Mouse (Mus musculus) neutrophil, adult 5-6 weeks (primary cell): Measurements from ENCODE around the gene Cmtm7. TPM values are rescaled to one million over a fixed set of nuclear protein-coding genes. Genes with fewer than 3 reads are reported as not detected.
A peak's percentile ranks its signal among the peaks of the same experiment; 100 is the strongest.

Source experiments
- ATAC-seq: fragments of 151-379, 151-347 bp; 2 replicates; pipeline ENCODE4 v1.8.0; 2017; ENCODE audit warnings: mild to moderate bottlenecking, moderate TSS enrichment; ENCODE audit not compliant: insufficient number of reproducible peaks, poor library complexity, low FRiP score, severe bottlenecking; ENCODE audit errors: extremely low read depth
- total RNA-seq: library from RNA; stranded (forward); fragments of 200-1000 nt; gene quantifications from 2 replicates; pipeline ENCODE4 v1.2.3, GENCODE M21; 2017

The Cmtm7 gene
- total RNA-seq, 1 experiment from 2014 or later = 159 TPM

- no peak for ATAC-seq
Observed at GRCm38 (mm10) chr9:114798845-114799244, 17.2 kb upstream of the Cmtm7 start.

GRCm38 (mm10) chr9:114797329-114798004 is 15.8 kb upstream of the Cmtm7 start:
- peak; percentile 84 for ATAC-seq

GRCm38 (mm10) chr9:114796473-114797050 is 14.9 kb upstream of the Cmtm7 start:
- no peak for ATAC-seq

GRCm38 (mm10) chr9:114794491-114794890 is 12.8 kb upstream of the Cmtm7 start:
- ATAC-seq = no peak

- ATAC-seq = no peak
Observed at GRCm38 (mm10) chr9:114793764-114794295, 12.2 kb upstream of the Cmtm7 start.

- no peak for ATAC-seq
Observed at GRCm38 (mm10) chr9:114789989-114790388, 8.3 kb upstream of the Cmtm7 start.

- no peak for ATAC-seq
Observed at GRCm38 (mm10) chr9:114789557-114789956, 7.9 kb upstream of the Cmtm7 start.

GRCm38 (mm10) chr9:114788697-114789096 is 7.0 kb upstream of the Cmtm7 start:
- no peak for ATAC-seq

- ATAC-seq = peak; percentile 68
Observed at GRCm38 (mm10) chr9:114787716-114788115, 6.1 kb upstream of the Cmtm7 start.

GRCm38 (mm10) chr9:114787134-114787533 is 5.5 kb upstream of the Cmtm7 start:
- ATAC-seq = peak; percentile 13; the same call in 1 of the 2 replicates

- ATAC-seq = no peak
Observed at GRCm38 (mm10) chr9:114785432-114786125, 3.9 kb upstream of the Cmtm7 start.

GRCm38 (mm10) chr9:114780746-114781525 is 720 bp downstream of the Cmtm7 start:
- ATAC-seq = peak; percentile 36

GRCm38 (mm10) chr9:114779984-114780745 is 1.5 kb downstream of the Cmtm7 start:
- 0 out of 2 replicates have a peak, but pooled peaks have one; percentile 11 for ATAC-seq

- ATAC-seq = no peak
Observed at GRCm38 (mm10) chr9:114778877-114779276, 2.8 kb downstream of the Cmtm7 start.

- peak; percentile 18; the same call in 1 of the 2 replicates for ATAC-seq
Observed at GRCm38 (mm10) chr9:114778047-114778390, 3.6 kb downstream of the Cmtm7 start.

GRCm38 (mm10) chr9:114777178-114778046 is 4.2 kb downstream of the Cmtm7 start:
- ATAC-seq = no peak

GRCm38 (mm10) chr9:114776361-114776760 is 5.3 kb downstream of the Cmtm7 start:
- ATAC-seq = no peak

GRCm38 (mm10) chr9:114775272-114775671 is 6.4 kb downstream of the Cmtm7 start:
- ATAC-seq = no peak
